In genomic region chr15:31673038-31673437, GRCm38 (mm10) we compare ENCODE assay signal across 9 mouse cellular contexts.
DNase-seq lines count a peak whose midpoint lies in the region; ATAC-seq and TF ChIP-seq lines count a peak whose summit lies in the region.
"Had no signal": no experiment of that assay in that cellular context is flagged by ENCODE, and none has a peak within 500 bp of the region (broad histone marks: within the 10 kb centered on the region; RNA-seq: fewer than 3 reads in every experiment).

No protein-coding gene starts in this region.

- intact Hi-C loops in left cerebral cortex, postnatal 14 days (cut with DNase I) = no loop called here

- TF ChIP-seq CTCF in Patski (IDR thresholded peaks at IDR 0.05) = peak; percentile 57

- H3K27me3 ChIP-seq in Patski = no peaks in the 10 kb centered on the region
- H3K27me3 ChIP-seq: heart, embryonic 13.5 days; liver, embryonic 13.5 days had no signal

- CTCF ChIA-PET in Patski (lab: Charles Lee) = interaction anchor here (1.2 to 1.4 kb wide), 2 partner anchors 15 to 25 kb away, joined by 3 to 4 read pairs; no protein-coding TSS in a partner anchor

- ATAC-seq in Patski = peak; percentile 44
- ATAC-seq in inflammation-experienced regulatory T-cells, adult 6 months = no peak
- no peak for ATAC-seq in monocyte, adult 5-6 weeks (replicated peaks; ENCODE audit: insufficient number of reproducible peaks, low FRiP score, low TSS enrichment, poor library complexity, severe bottlenecking)

- POLR2A ChIA-PET in Patski (lab: Charles Lee) = no interaction called here

- DNase-seq in left cerebral cortex, postnatal 14 days (ENCODE audit: low spot score in 2 of 2) = peak; percentile 7 to 20
- no peak for DNase-seq in left cerebral cortex, adult 9 months (ENCODE audit: low spot score in 2 of 2)
- DNase-seq in Patski (ENCODE audit: low read depth, low spot score) = no peak
- peak; percentile 36 for DNase-seq in cerebellum, adult 8-10 months
- DNase-seq in kidney, postnatal 36 days = peak; percentile 10 to 16
- DNase-seq: liver, embryonic 13.5 days had no signal

- in situ Hi-C loops in Patski (cut with MboI; ENCODE audit: low pct_unique_long_range_greater_than_20kb) = no loop called here

Comparison
In these comparisons a context has a peak if more than half of its experiments do, and no peak if none do; other contexts are left out.
1. DNase-seq: peak in left cerebral cortex, postnatal 14 days (2 of 2), cerebellum, adult 8-10 months (single experiment) and kidney, postnatal 36 days (2 of 2); none in left cerebral cortex, adult 9 months (0 of 2) and Patski (single experiment).